Mouse (Mus musculus) hindbrain, embryonic 10.5 days (tissue): ENCODE results near the gene Dnajc16. TPM values are rescaled to one million over a fixed set of nuclear protein-coding genes. Genes with fewer than 3 reads are reported as not detected.

ENCODE experiments used
- DNase-seq: peaks from one replicate; pipeline ENCODE4 v3.0.0-alpha.2; 2017; ENCODE audit warnings: low spot score
- H3K27ac ChIP-seq: fragments of 300-500 bp; sonication (generic); 2 replicates; pipeline ENCODE4 v1.5.1; 2016; ENCODE audit warnings: mild to moderate bottlenecking, moderate library complexity
- H3K27me3 ChIP-seq: fragments of 300-500 bp; sonication (generic); 2 replicates; pipeline ENCODE4 v1.6.1; 2016; ENCODE audit warnings: mild to moderate bottlenecking; ENCODE audit not compliant: poor library complexity, insufficient read depth, severe bottlenecking
- H3K36me3 ChIP-seq: fragments of 300-500 bp; sonication (generic); 2 replicates; pipeline ENCODE4 v1.6.1; 2016; ENCODE audit warnings: mild to moderate bottlenecking, moderate library complexity
- H3K4me1 ChIP-seq: fragments of 300-500 bp; sonication (generic); replicated peaks from 2 replicates; pipeline ENCODE4 v1.6.1; 2016; ENCODE audit warnings: mild to moderate bottlenecking
- H3K4me3 ChIP-seq: fragments of 300-500 bp; sonication (generic); 2 replicates; pipeline ENCODE4 v1.5.1; 2016; ENCODE audit warnings: mild to moderate bottlenecking, moderate library complexity
- H3K9me3 ChIP-seq: fragments of 300-500 bp; sonication (generic); 2 replicates; pipeline ENCODE4 v1.6.1; 2016; ENCODE audit warnings: mild to moderate bottlenecking, moderate library complexity
- WGBS: fragments of 180-500 bp; shearing (Covaris S2); methylation state at CpG from one replicate; pipeline ENCODE4 v1.1.7; 2016; 5-methylcytosine and 5-hydroxymethylcytosine counted together
- polyA plus RNA-seq: library from polyadenylated mRNA; unstranded; fragments of >200 nt; fragmentation: Nextera tagmentation; extraction: Ambion mirVana; gene quantifications from 2 replicates; pipeline ENCODE4 v1.2.1, GENCODE M21; 2016

The Dnajc16 gene
- polyA plus RNA-seq = 4.5 and 5.5 TPM in 2 replicates

- H3K27ac ChIP-seq = peak within 1 kb of the TSS; percentile 95
- WGBS = under 1% methylated on average over 42 of the region's 42 CpGs
Measured at GRCm38 (mm10) chr4:141790524-141790990, at the start of gene Dnajc16. Gene Dnajc16, minus strand, starts transcription at chr4:141790931.

GRCm38 (mm10) chr4:141834536-141835095 is 43.9 kb upstream of the Dnajc16 start:
- H3K9me3 ChIP-seq = no peaks in the 10 kb centered on the region
- no peaks in the 10 kb centered on the region for H3K36me3 ChIP-seq
- no peak overlapping the region for H3K4me3 ChIP-seq
- DNase-seq = no peak
- 0 out of 2 replicates have a peak, but pooled peaks cover 4% of the 10 kb centered on the region for H3K4me1 ChIP-seq
- 71% methylated on average over 5 of the region's 5 CpGs for WGBS
- H3K27ac ChIP-seq = no peak overlapping the region
- H3K27me3 ChIP-seq = no peaks in the 10 kb centered on the region

More at GRCm38 (mm10) chr4:141790524-141790990, at the start of gene Dnajc16:
- peak within 1 kb of the TSS; percentile 92 for H3K4me3 ChIP-seq
- peaks cover 24% of the 10 kb centered on the region for H3K36me3 ChIP-seq
- no peaks in the 10 kb centered on the region for H3K9me3 ChIP-seq
- no peaks in the 10 kb centered on the region for H3K27me3 ChIP-seq
- DNase-seq = peak; percentile 99
- peaks cover 36% of the 10 kb centered on the region for H3K4me1 ChIP-seq

DNA sequence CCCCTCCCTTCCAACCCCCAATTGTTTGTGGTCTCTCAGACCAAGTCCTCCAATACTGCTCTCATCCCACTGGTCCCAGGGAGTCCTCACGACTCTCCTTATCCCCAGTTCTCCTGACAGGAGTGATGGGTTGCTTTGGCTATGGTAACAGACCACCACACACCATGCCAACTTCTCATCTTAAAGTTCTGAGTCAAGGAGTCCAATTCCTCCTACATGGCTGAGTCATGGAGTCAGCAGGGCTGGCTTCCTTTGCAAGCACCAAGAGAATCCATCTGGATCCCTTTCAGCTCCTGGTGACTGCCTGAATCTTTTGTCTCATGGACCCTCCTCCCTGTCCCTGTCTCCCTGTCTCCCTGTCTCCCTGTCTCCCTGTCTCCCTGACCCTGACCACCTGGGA is 43.2 kb upstream of the Dnajc16 start:
- H3K4me1 ChIP-seq = 0 out of 2 replicates have a peak, but pooled peaks cover 4% of the 10 kb centered on the region
- H3K27ac ChIP-seq = no peak overlapping the region
- H3K9me3 ChIP-seq = no peaks in the 10 kb centered on the region
- H3K4me3 ChIP-seq = no peak overlapping the region
- H3K36me3 ChIP-seq = no peaks in the 10 kb centered on the region
- 45% methylated on average over 1 of the region's 1 CpGs for WGBS
- no peaks in the 10 kb centered on the region for H3K27me3 ChIP-seq
- DNase-seq = no peak

DNA sequence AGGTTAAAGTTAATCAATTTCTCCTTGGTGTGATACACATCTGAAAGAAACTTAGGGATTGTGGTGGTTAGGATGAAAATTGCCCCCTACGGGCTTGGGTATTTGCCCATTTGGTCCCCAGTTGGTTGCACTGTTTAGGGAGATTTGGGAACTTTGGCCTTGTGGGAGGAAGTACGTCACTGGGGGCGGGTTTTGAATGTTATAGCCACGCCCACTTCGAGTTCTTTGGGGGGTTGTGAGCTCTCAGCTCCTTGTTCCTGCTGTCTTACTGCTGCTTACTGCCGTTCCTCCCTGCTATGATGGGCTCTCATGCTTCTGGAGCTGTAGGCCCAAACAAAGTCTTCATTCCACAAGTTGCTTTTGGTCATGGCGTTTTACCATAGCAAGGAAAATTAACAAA is 40.6 kb upstream of the Dnajc16 start:
- no peaks in the 10 kb centered on the region for H3K27me3 ChIP-seq

GRCm38 (mm10) chr4:141830381-141830780 is 39.6 kb upstream of the Dnajc16 start:
- Histone ChIP-seq H3K4me1 (0 out of 2 replicates have a peak, but pooled peaks cover 4% of the 10 kb centered on the region), H3K9me3 (no peaks in the 10 kb centered on the region), H3K27me3 (no peaks in the 10 kb centered on the region), H3K36me3 (no peaks in the 10 kb centered on the region), H3K4me3 (no peak overlapping the region), H3K27ac (no peak overlapping the region)
- 62% methylated on average over 11 of the region's 11 CpGs for WGBS
- no peak for DNase-seq

More for the DNA sequence above, 40.6 kb upstream of the Dnajc16 start:
- H3K9me3 ChIP-seq = no peaks in the 10 kb centered on the region
- DNase-seq = no peak
- H3K27ac ChIP-seq = no peak overlapping the region
- 85% methylated on average over 7 of the region's 7 CpGs for WGBS
- H3K4me1 ChIP-seq = 0 out of 2 replicates have a peak, but pooled peaks cover 4% of the 10 kb centered on the region
- no peaks in the 10 kb centered on the region for H3K36me3 ChIP-seq
- H3K4me3 ChIP-seq = no peak overlapping the region

GRCm38 (mm10) chr4:141828177-141828576 is 37.4 kb upstream of the Dnajc16 start:
- DNase-seq = no peak
- no peaks in the 10 kb centered on the region for H3K27me3 ChIP-seq
- H3K4me3 ChIP-seq = no peak overlapping the region
- no peak overlapping the region for H3K27ac ChIP-seq
- H3K4me1 ChIP-seq = 0 out of 2 replicates have a peak, but pooled peaks cover 4% of the 10 kb centered on the region
- H3K36me3 ChIP-seq = no peaks in the 10 kb centered on the region
- 74% methylated on average over 4 of the region's 4 CpGs for WGBS
- H3K9me3 ChIP-seq = no peaks in the 10 kb centered on the region

- H3K27me3 ChIP-seq = no peaks in the 10 kb centered on the region
- H3K4me1 ChIP-seq = peaks cover 6% of the 10 kb centered on the region; the same call in 1 of the 2 replicates
- no peaks in the 10 kb centered on the region for H3K9me3 ChIP-seq
- no peak overlapping the region for H3K27ac ChIP-seq
- H3K4me3 ChIP-seq = no peak overlapping the region
- H3K36me3 ChIP-seq = no peaks in the 10 kb centered on the region
- WGBS = 93% methylated on average over 2 of the region's 2 CpGs
- no peak for DNase-seq
Measured at GRCm38 (mm10) chr4:141827401-141827800, 36.7 kb upstream of the Dnajc16 start.

GRCm38 (mm10) chr4:141826060-141826459 is 35.3 kb upstream of the Dnajc16 start, which contains the start of gene Cela2a:
Gene Cela2a, minus strand, starts transcription at chr4:141826160.
- Histone ChIP-seq H3K27me3 (no peaks in the 10 kb centered on the region), H3K27ac (no peak within 1 kb of the TSS), H3K4me1 (peaks cover 12% of the 10 kb centered on the region; the same call in 1 of the 2 replicates), H3K36me3 (no peaks in the 10 kb centered on the region), H3K9me3 (no peaks in the 10 kb centered on the region), H3K4me3 (no peak within 1 kb of the TSS)
- DNase-seq = no peak
- WGBS = 63% methylated on average over 5 of the region's 5 CpGs

GRCm38 (mm10) chr4:141822979-141823378 is 32.2 kb upstream of the Dnajc16 start:
- Histone ChIP-seq H3K4me1 (peaks cover 9% of the 10 kb centered on the region; the same call in 1 of the 2 replicates), H3K9me3 (no peaks in the 10 kb centered on the region), H3K4me3 (no peak overlapping the region), H3K27me3 (no peaks in the 10 kb centered on the region), H3K27ac (no peak overlapping the region), H3K36me3 (no peaks in the 10 kb centered on the region)
- DNase-seq = peak; percentile 27
- WGBS = 61% methylated on average over 3 of the region's 3 CpGs

DNA sequence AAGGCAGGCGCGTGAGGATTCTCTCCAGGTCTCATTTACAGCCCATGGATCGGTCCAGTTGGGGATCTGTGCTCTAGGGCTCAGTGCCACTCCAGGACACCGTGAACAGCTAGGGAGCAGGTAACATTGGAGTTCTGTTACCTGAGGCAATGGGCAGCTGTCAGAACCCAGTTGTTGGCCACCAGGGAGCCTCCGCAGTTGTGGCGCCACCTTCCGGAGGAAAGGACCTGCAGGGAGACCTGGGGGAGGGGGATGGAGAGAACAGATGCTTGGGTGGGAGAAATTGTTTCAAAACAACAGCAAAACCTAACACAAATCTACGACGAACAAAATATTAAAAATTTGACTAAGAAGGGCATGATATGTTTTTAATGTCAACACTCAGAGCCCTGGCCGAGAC is 31.4 kb upstream of the Dnajc16 start:
- Histone ChIP-seq H3K27me3 (no peaks in the 10 kb centered on the region), H3K36me3 (no peaks in the 10 kb centered on the region), H3K9me3 (no peaks in the 10 kb centered on the region), H3K27ac (no peak overlapping the region), H3K4me3 (no peak overlapping the region), H3K4me1 (peaks cover 18% of the 10 kb centered on the region)
- DNase-seq = no peak
- WGBS = 78% methylated on average over 10 of the region's 10 CpGs

- no peak for DNase-seq
- WGBS = 78% methylated on average over 3 of the region's 3 CpGs
Measured at GRCm38 (mm10) chr4:141821178-141821577, 30.4 kb upstream of the Dnajc16 start.

GRCm38 (mm10) chr4:141819316-141819715 is 28.6 kb upstream of the Dnajc16 start:
- no peaks in the 10 kb centered on the region for H3K27me3 ChIP-seq
- H3K36me3 ChIP-seq = peaks cover 18% of the 10 kb centered on the region
- DNase-seq = no peak
- peaks cover 28% of the 10 kb centered on the region for H3K4me1 ChIP-seq
- H3K27ac ChIP-seq = no peak overlapping the region
- WGBS = 95% methylated on average over 7 of the region's 7 CpGs
- no peaks in the 10 kb centered on the region for H3K9me3 ChIP-seq
- H3K4me3 ChIP-seq = no peak overlapping the region

More at GRCm38 (mm10) chr4:141821178-141821577, 30.4 kb upstream of the Dnajc16 start:
- Histone ChIP-seq H3K4me1 (peaks cover 24% of the 10 kb centered on the region), H3K4me3 (no peak overlapping the region), H3K36me3 (peaks cover under 1% of the 10 kb centered on the region; the same call in 1 of the 2 replicates), H3K9me3 (no peaks in the 10 kb centered on the region), H3K27ac (no peak overlapping the region; the same call in 1 of the 2 replicates), H3K27me3 (no peaks in the 10 kb centered on the region)

- Histone ChIP-seq H3K36me3 (peaks cover 23% of the 10 kb centered on the region), H3K4me1 (peaks cover 28% of the 10 kb centered on the region), H3K27me3 (no peaks in the 10 kb centered on the region), H3K4me3 (no peak overlapping the region), H3K9me3 (no peaks in the 10 kb centered on the region), H3K27ac (no peak overlapping the region)
- DNase-seq = no peak
- WGBS = 89% methylated on average over 13 of the region's 13 CpGs
Measured at GRCm38 (mm10) chr4:141818861-141819260, 28.1 kb upstream of the Dnajc16 start.
